Mouse (Mus musculus) bone marrow macrophage, adult 2 months (primary cell): ENCODE data around the gene Cd200r3.

Experiments used
- CTCF ChIP-seq: IDR thresholded peaks from 2 replicates; pipeline ENCODE4 v1.5.1; 2012; ENCODE audit warnings: low read depth, mild to moderate bottlenecking, low read length, moderate library complexity
- POLR2A ChIP-seq: IDR thresholded peaks from 2 replicates; pipeline ENCODE4 v1.6.1; 2012; ENCODE audit warnings: mild to moderate bottlenecking, low read depth, low read length, borderline replicate concordance

DNA sequence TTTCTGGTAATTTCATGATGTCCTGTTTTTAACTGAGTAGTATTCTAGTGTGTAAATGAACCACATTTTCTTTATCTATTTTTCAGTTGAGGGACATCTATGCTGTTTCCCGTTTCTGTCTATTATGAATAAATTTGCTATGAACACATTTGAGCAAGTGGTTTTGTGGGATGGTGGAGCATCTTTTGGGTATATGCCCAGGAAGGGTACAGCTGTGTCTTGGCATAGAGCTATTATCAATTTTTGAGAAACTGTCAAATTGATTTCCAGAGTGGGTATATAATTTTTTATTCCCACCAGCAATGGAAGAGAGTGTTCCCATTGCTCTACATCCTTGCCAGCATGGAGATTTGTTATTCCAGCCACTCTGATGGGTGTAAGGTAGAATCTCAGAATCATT lies 11.5 kb upstream of the Cd200r3 start:
- TF ChIP-seq CTCF (no peak), POLR2A (no peak)
